Mouse (Mus musculus) midbrain, embryonic 16.5 days (tissue): Measurements from ENCODE around the gene Lad1. TPM values are rescaled to one million over a fixed set of nuclear protein-coding genes. Genes with fewer than 3 reads are reported as not detected.

Source experiments
- ATAC-seq: fragments of 200-750 bp; cut with Nextera tagmentation; 2 replicates; pipeline ENCODE4 v1.8.0; 2017; ENCODE audit warnings: moderate TSS enrichment
- H3K27ac ChIP-seq: fragments of 300-500 bp; sonication (generic); 2 replicates; pipeline ENCODE4 v1.5.1; 2014; ENCODE audit warnings: mild to moderate bottlenecking, low read length, mixed read lengths
- H3K27me3 ChIP-seq: fragments of 300-500 bp; sonication (generic); 2 replicates; pipeline ENCODE4 v1.6.1; 2014; ENCODE audit warnings: low read depth, low read length, mixed read lengths; ENCODE audit not compliant: control insufficient read depth, insufficient read depth
- H3K36me3 ChIP-seq: fragments of 300-500 bp; sonication (generic); 2 replicates; pipeline ENCODE4 v1.6.1; 2014; ENCODE audit warnings: mild to moderate bottlenecking, low read length, moderate library complexity, mixed read lengths; ENCODE audit not compliant: control insufficient read depth, insufficient read depth
- H3K4me1 ChIP-seq: fragments of 300-500 bp; sonication (generic); 2 replicates; pipeline ENCODE4 v1.6.1; 2014; ENCODE audit warnings: mild to moderate bottlenecking, low read length, mixed read lengths; ENCODE audit not compliant: control insufficient read depth, insufficient read depth
- H3K4me2 ChIP-seq: fragments of 300-500 bp; sonication (generic); 2 replicates; pipeline ENCODE4 v1.6.1; 2014; ENCODE audit warnings: mild to moderate bottlenecking, low read length, mixed read lengths
- H3K4me3 ChIP-seq: fragments of 300-500 bp; sonication (generic); 2 replicates; pipeline ENCODE4 v1.5.1; 2014; ENCODE audit warnings: low read depth, mild to moderate bottlenecking, low read length, moderate library complexity, mixed read lengths
- H3K9ac ChIP-seq: fragments of 300-500 bp; sonication (generic); 2 replicates; pipeline ENCODE4 v1.6.1; 2014; ENCODE audit warnings: low read depth, low read length, mixed read lengths
- H3K9me3 ChIP-seq: fragments of 300-500 bp; sonication (generic); replicated peaks from 2 replicates; pipeline ENCODE4 v1.6.1; 2014; ENCODE audit warnings: mild to moderate bottlenecking, low read length, mixed read lengths; ENCODE audit not compliant: control insufficient read depth, poor library complexity, severe bottlenecking
- WGBS: fragments of 180-500 bp; shearing (Covaris S2); extraction: QIAGEN DNeasy Blood & Tissue Kit; methylation state at CpG from one replicate; pipeline ENCODE4 v1.1.7; 2014; 5-methylcytosine and 5-hydroxymethylcytosine counted together
- polyA plus RNA-seq: library from polyadenylated mRNA; unstranded; fragments of >200 nt; fragmentation: Nextera tagmentation; extraction: Ambion mirVana; gene quantifications from 2 replicates; pipeline ENCODE4 v1.2.1, GENCODE M21; 2015

The Lad1 gene
- polyA plus RNA-seq, 1 experiment from 2014 or later = 0.95 TPM

- no peak overlapping the region for H3K4me3 ChIP-seq
- H3K4me1 ChIP-seq = peaks cover 7% of the 10 kb centered on the region; the same call in 1 of the 2 replicates
- no peak overlapping the region for H3K9ac ChIP-seq
- H3K9me3 ChIP-seq = no peaks in the 10 kb centered on the region
- 16% methylated on average over 13 of the region's 13 CpGs for WGBS
- H3K4me2 ChIP-seq = no peak overlapping the region
- peak; percentile 66; the same call in 1 of the 2 replicates for ATAC-seq
- no peaks in the 10 kb centered on the region for H3K27me3 ChIP-seq
- H3K36me3 ChIP-seq = no peaks in the 10 kb centered on the region
- no peak overlapping the region for H3K27ac ChIP-seq
Observed at GRCm38 (mm10) chr1:135781220-135781619, 37.2 kb upstream of the Lad1 start.

- no peak overlapping the region for H3K4me2 ChIP-seq
- no peaks in the 10 kb centered on the region for H3K9me3 ChIP-seq
- H3K4me1 ChIP-seq = peaks cover 7% of the 10 kb centered on the region; the same call in 1 of the 2 replicates
- H3K27ac ChIP-seq = no peak overlapping the region
- H3K36me3 ChIP-seq = no peaks in the 10 kb centered on the region
- ATAC-seq = 0 out of 2 replicates have a peak, but pooled peaks have one; percentile 5
- no peak overlapping the region for H3K4me3 ChIP-seq
- 18% methylated on average over 10 of the region's 10 CpGs for WGBS
- no peak overlapping the region for H3K9ac ChIP-seq
- no peaks in the 10 kb centered on the region for H3K27me3 ChIP-seq
Observed at GRCm38 (mm10) chr1:135782816-135783215, 35.6 kb upstream of the Lad1 start.

GRCm38 (mm10) chr1:135787799-135788198 is 30.6 kb upstream of the Lad1 start:
- WGBS = 47% methylated on average over 3 of the region's 3 CpGs
- no peaks in the 10 kb centered on the region for H3K27me3 ChIP-seq
- peaks cover 1% of the 10 kb centered on the region; the same call in 1 of the 2 replicates for H3K4me1 ChIP-seq
- H3K9ac ChIP-seq = no peak overlapping the region
- no peak for ATAC-seq
- H3K4me3 ChIP-seq = no peak overlapping the region
- no peak overlapping the region for H3K27ac ChIP-seq
- no peak overlapping the region for H3K4me2 ChIP-seq
- no peaks in the 10 kb centered on the region for H3K9me3 ChIP-seq
- H3K36me3 ChIP-seq = no peaks in the 10 kb centered on the region

GRCm38 (mm10) chr1:135788708-135789107 is 29.7 kb upstream of the Lad1 start:
- Histone ChIP-seq H3K4me2 (no peak overlapping the region), H3K36me3 (no peaks in the 10 kb centered on the region), H3K9me3 (no peaks in the 10 kb centered on the region), H3K27ac (no peak overlapping the region), H3K4me1 (peaks cover 4% of the 10 kb centered on the region), H3K4me3 (no peak overlapping the region), H3K27me3 (no peaks in the 10 kb centered on the region), H3K9ac (no peak overlapping the region)
- 52% methylated on average over 10 of the region's 10 CpGs for WGBS
- no peak for ATAC-seq

DNA sequence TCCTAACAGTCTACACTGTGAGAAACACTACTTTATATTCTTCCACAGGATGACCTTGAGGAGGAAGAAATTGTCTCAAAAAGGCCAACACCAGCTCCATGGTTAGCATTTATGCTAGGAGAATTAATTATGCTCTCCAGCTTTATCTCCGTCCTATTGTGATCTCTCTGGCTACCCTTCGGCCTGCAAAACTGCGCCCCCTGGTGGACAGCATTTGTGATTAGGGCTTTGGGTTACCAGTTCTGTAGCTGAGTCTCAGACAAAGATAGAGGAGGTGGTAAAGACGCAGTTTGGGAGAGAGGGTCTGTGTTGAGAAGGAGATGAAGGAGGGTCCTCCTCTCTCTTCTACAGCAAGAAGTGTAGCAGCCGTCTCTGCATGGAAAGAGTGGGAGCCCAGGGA is 28.6 kb upstream of the Lad1 start:
- Histone ChIP-seq H3K36me3 (no peaks in the 10 kb centered on the region), H3K27ac (no peak overlapping the region), H3K4me1 (peaks cover 9% of the 10 kb centered on the region), H3K27me3 (no peaks in the 10 kb centered on the region), H3K9me3 (no peaks in the 10 kb centered on the region), H3K4me2 (no peak overlapping the region), H3K4me3 (no peak overlapping the region), H3K9ac (no peak overlapping the region)
- no peak for ATAC-seq
- WGBS = 9% methylated on average over 5 of the region's 5 CpGs

- Histone ChIP-seq H3K4me2 (no peak overlapping the region), H3K36me3 (no peaks in the 10 kb centered on the region), H3K27me3 (no peaks in the 10 kb centered on the region), H3K9me3 (no peaks in the 10 kb centered on the region), H3K27ac (no peak overlapping the region), H3K9ac (no peak overlapping the region), H3K4me1 (peaks cover 9% of the 10 kb centered on the region), H3K4me3 (no peak overlapping the region)
- ATAC-seq = no peak
- 64% methylated on average over 13 of the region's 13 CpGs for WGBS
Observed at GRCm38 (mm10) chr1:135792143-135792939, 26.1 kb upstream of the Lad1 start.

DNA sequence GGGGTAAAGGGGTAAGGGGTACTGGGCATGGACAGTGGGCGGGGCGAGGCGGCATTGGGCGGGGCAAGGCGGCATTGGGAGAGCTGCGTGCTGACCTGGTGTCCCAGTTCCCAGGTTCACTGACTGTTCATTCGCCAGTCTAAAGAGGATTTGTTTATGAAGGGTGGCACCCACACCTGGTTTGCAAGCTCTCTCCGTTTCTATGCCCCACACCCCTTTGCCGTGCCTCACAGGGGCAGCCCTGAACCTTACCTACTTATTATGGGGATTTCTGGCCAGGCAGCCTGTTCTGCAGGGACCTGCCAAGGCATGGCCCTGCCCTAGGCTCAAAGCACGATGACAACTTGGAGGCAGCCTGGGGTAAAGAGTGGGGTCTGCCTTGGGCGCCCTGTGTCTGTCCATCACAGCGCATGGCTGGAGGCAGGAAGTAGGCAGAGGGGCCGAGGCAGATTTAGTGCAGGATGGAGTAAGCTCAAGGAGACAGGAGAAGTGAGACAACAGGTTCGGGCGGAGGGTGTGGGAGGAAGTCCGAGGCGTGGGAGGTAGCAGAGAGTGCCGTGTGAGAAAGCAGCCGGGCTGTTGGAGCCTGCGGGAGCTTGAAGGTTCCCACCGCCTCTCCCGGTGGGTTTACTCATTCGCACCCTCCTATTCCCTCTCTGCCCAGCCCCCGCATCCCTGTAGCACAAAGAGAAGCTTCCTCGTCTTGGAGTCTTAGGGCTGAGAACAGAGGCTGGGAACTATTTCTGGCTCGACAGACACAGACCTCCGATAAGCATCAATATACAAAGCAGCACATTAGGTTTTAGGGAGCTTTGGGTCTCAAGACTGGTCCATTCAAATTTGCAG is 24.8 kb upstream of the Lad1 start:
- ATAC-seq = peak; percentile 28; the same call in 1 of the 2 replicates
- WGBS = 19% methylated on average over 27 of the region's 27 CpGs
- peak overlapping the region; percentile 17 for H3K4me3 ChIP-seq

DNA sequence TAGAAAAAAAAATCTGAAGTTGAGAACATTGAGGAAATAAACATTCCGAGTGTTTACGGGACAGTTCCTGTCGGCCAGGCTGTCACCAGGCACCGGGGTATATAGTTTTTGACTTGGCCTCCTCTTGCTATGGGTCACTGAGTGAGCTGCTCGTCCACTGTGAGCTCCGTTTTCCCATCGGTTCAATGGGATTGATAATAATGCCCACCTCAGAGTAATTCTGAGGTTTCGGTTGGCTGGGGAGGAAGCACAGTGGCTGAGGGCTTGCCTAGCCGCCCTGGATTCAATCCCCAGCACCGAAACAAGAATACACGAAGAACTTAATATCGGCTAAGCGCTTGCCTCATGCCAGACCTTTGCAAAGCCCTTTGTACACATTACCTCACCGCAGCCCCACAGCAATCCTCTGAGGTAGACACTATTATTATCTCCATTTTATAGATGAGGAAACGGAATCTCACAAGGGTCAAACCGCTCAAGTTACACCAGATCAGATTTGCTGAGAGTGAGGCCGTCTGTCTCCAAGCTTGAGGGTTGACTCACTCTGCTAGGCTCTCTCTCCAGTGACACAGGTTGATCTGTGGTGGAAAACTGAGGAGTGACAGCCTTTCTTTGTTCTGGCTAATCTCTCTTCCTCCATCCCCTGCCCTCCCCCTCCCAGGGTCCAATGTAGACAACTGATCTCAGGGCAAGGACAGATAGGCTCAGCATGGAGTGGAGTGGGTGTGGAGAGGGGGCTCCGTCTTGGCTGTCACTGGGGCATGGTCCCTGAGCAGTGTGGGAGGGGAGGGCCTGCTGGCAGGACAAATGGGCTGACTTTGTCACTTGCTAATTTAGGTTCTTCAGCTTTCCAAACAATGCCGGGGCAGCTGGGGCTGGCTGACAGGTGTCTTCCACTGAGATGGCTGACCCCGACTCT is 23.9 kb upstream of the Lad1 start:
- no peak for ATAC-seq
- H3K27me3 ChIP-seq = no peaks in the 10 kb centered on the region

More for the DNA sequence above, 24.8 kb upstream of the Lad1 start:
- no peaks in the 10 kb centered on the region for H3K36me3 ChIP-seq
- peak overlapping the region; percentile 55 for H3K9ac ChIP-seq
- H3K4me2 ChIP-seq = peak overlapping the region; percentile 55
- H3K27me3 ChIP-seq = no peaks in the 10 kb centered on the region
- no peaks in the 10 kb centered on the region for H3K9me3 ChIP-seq
- H3K4me1 ChIP-seq = peaks cover 9% of the 10 kb centered on the region
- no peak overlapping the region for H3K27ac ChIP-seq

More for the DNA sequence above, 23.9 kb upstream of the Lad1 start:
- no peaks in the 10 kb centered on the region for H3K36me3 ChIP-seq
- H3K9me3 ChIP-seq = no peaks in the 10 kb centered on the region
- peak overlapping the region; percentile 17; the same call in 1 of the 2 replicates for H3K4me3 ChIP-seq
- H3K4me1 ChIP-seq = peaks cover 9% of the 10 kb centered on the region
- no peak overlapping the region for H3K27ac ChIP-seq
- peak overlapping the region; percentile 55; the same call in 1 of the 2 replicates for H3K4me2 ChIP-seq
- no peak overlapping the region for H3K9ac ChIP-seq
- 23% methylated on average over 20 of the region's 20 CpGs for WGBS
